ENCODE assay signal across 9 mouse cellular contexts in genomic region chr3:88291970-88292369, GRCm38 (mm10). TPM values are rescaled to one million over a fixed set of nuclear protein-coding genes. Genes with fewer than 3 reads are reported as not detected.
DNase-seq lines count a peak whose midpoint lies in the region; ATAC-seq and TF ChIP-seq lines count a peak whose summit lies in the region.
"Had no signal": no experiment of that assay in that cellular context is flagged by ENCODE, and none has a peak within 500 bp of the region (broad histone marks: within the 10 kb centered on the region; RNA-seq: fewer than 3 reads in every experiment).

No protein-coding gene starts in this region.

- H3K27ac ChIP-seq in liver, adult 2 months (replicated peaks; ENCODE audit: insufficient read depth, low read depth, low read length): no peak overlapping the region
- no peak overlapping the region for H3K27ac ChIP-seq in liver, embryonic 12.5 days

- no peaks in the 10 kb centered on the region for H3K79me2 ChIP-seq in liver, adult 2 months (ENCODE audit: control insufficient read depth, insufficient read depth, low read length)

- no peak overlapping the region for H3K9ac ChIP-seq in liver, adult 2 months (ENCODE audit: low read depth, low read length)
- H3K9ac ChIP-seq in liver, embryonic 12.5 days: no peak overlapping the region

- H3K4me2 ChIP-seq in liver, embryonic 12.5 days: no peak overlapping the region

- 45% methylated on average over 4 of the region's 4 CpGs for WGBS in liver, adult 2 months
- 51% methylated on average over 4 of the region's 4 CpGs for WGBS in liver, embryonic 12.5 days (ENCODE audit: insufficient replicate concordance)

- H3K4me3 ChIP-seq in liver, adult 2 months (ENCODE audit: insufficient read depth, low read depth, low read length): no peak overlapping the region
- no peak overlapping the region for H3K4me3 ChIP-seq in liver, embryonic 12.5 days
- H3K4me3 ChIP-seq: megakaryocyte, embryonic 14.5 days had no signal

- TF ChIP-seq POLR2A in liver, adult 2 months (IDR thresholded peaks at IDR 0.05; ENCODE audit: extremely low read depth, insufficient read depth, low read length): no peak

- DNase-seq in cerebellum, adult 9-10 months: peak; percentile 28
- DNase-seq in cerebellum, adult 11 months: no peak
- DNase-seq in liver, adult 2 months (ENCODE audit: extremely low read depth, low read depth, low spot score): peak; percentile 17
- DNase-seq in c-Kit-positive CD71-negative TER-119-negative erythroid progenitor cells, embryonic 14.5 days (ENCODE audit: low read depth): peak; percentile 20
- peak; percentile 29 to 55 for DNase-seq in lung, adult 18-20 months
- DNase-seq in frontal cortex, postnatal 25 days (ENCODE audit: low spot score in 2 of 2): no peak
- no peak for DNase-seq in testis, postnatal 14 days (ENCODE audit: low spot score)

- no peaks in the 10 kb centered on the region for H3K36me3 ChIP-seq in liver, adult 2 months (ENCODE audit: control insufficient read depth, insufficient read depth, low read length)
- no peaks in the 10 kb centered on the region for H3K36me3 ChIP-seq in liver, embryonic 12.5 days

- no peak for ATAC-seq in liver, embryonic 12.5 days

- H3K9me3 ChIP-seq in liver, embryonic 12.5 days (replicated peaks): no peaks in the 10 kb centered on the region
- H3K9me3 ChIP-seq: megakaryocyte, embryonic 14.5 days had no signal

- H3K4me1 ChIP-seq in liver, adult 2 months (ENCODE audit: control insufficient read depth, insufficient read depth, low read length): no peaks in the 10 kb centered on the region
- peaks cover 8% of the 10 kb centered on the region for H3K4me1 ChIP-seq in liver, embryonic 12.5 days

- TF ChIP-seq CTCF in liver, adult 2 months (IDR thresholded peaks at IDR 0.05; ENCODE audit: low read depth, low read length): peak; percentile 39; the same call in 1 of the 2 replicates

- H3K27me3 ChIP-seq in liver, adult 2 months (ENCODE audit: control insufficient read depth, insufficient read depth, low read length): no peaks in the 10 kb centered on the region
- no peaks in the 10 kb centered on the region for H3K27me3 ChIP-seq in liver, embryonic 12.5 days (replicated peaks)
- H3K27me3 ChIP-seq: megakaryocyte, embryonic 14.5 days had no signal

RNA-seq across cellular contexts. Expression of gene Tsacc, which starts 4.8 kb away (rescaled TPM):
- total RNA-seq in liver, adult 2 months (2014; rRNA removed): 4.3 and 6.0 TPM in 2 replicates
- 3.4 and 3.6 TPM in 2 replicates for polyA plus RNA-seq in liver, adult 2 months (2012; rRNA removed)
- polyA plus RNA-seq in liver, embryonic 12.5 days (2016; fragmentation: Nextera tagmentation; extraction: Ambion mirVana): 9.8 and 10.4 TPM in 2 replicates

RNA-seq across cellular contexts. Expression of gene Cct3, which starts 4.9 kb away (rescaled TPM):
- total RNA-seq in liver, adult 2 months (2014; rRNA removed): 104 and 130 TPM in 2 replicates
- polyA plus RNA-seq in liver, adult 2 months (2012; rRNA removed): 78.2 and 79.7 TPM in 2 replicates
- polyA plus RNA-seq in liver, embryonic 12.5 days (2016; fragmentation: Nextera tagmentation; extraction: Ambion mirVana): 448 and 488 TPM in 2 replicates

RNA-seq across cellular contexts. Expression of gene Gm38392, which starts 5.0 kb away (rescaled TPM):
- total RNA-seq in liver, adult 2 months (2014; rRNA removed): not detected in 2 replicates
- not detected in 2 replicates for polyA plus RNA-seq in liver, adult 2 months (2012; rRNA removed)
- 0.20 TPM in 1 of 2 replicates, not detected in the other for polyA plus RNA-seq in liver, embryonic 12.5 days (2016; fragmentation: Nextera tagmentation; extraction: Ambion mirVana)

RNA-seq across cellular contexts. Expression of gene Glmp, which starts 32.9 kb away (rescaled TPM):
- 17.8 and 26.6 TPM in 2 replicates for total RNA-seq in liver, adult 2 months (2014; rRNA removed)
- 136 and 154 TPM in 2 replicates for polyA plus RNA-seq in liver, adult 2 months (2012; rRNA removed)
- 93.8 and 96.4 TPM in 2 replicates for polyA plus RNA-seq in liver, embryonic 12.5 days (2016; fragmentation: Nextera tagmentation; extraction: Ambion mirVana)

RNA-seq across cellular contexts. Expression of gene Rhbg, which starts 37.5 kb away (rescaled TPM):
- 11.9 and 24.6 TPM in 2 replicates for total RNA-seq in liver, adult 2 months (2014; rRNA removed)
- 30.5 and 50.3 TPM in 2 replicates for polyA plus RNA-seq in liver, adult 2 months (2012; rRNA removed)
- polyA plus RNA-seq in liver, embryonic 12.5 days (2016; fragmentation: Nextera tagmentation; extraction: Ambion mirVana): 14.5 and 16.0 TPM in 2 replicates

Comparison
In these comparisons a context has a peak if more than half of its experiments do, and no peak if none do; other contexts are left out.
1. DNase-seq: peak in cerebellum, adult 9-10 months (single experiment), liver, adult 2 months (single experiment), c-Kit-positive CD71-negative TER-119-negative erythroid progenitor cells, embryonic 14.5 days (single experiment) and lung, adult 18-20 months (2 of 2); none in cerebellum, adult 11 months (single experiment), frontal cortex, postnatal 25 days (0 of 2) and testis, postnatal 14 days (single experiment).